Mouse (Mus musculus) olfactory bulb, adult 2 months (tissue): ENCODE results near the gene Zfp825.
"Not testable (repeated sequence)": the region's sequence is repeated elsewhere in the genome, so short reads cannot be mapped to it uniquely, and the experiment has no call there.

Experiments
- CTCF ChIP-seq: fragments of 200-500 bp; IDR thresholded peaks from 2 replicates; pipeline ENCODE4 v1.5.1; 2012; ENCODE audit warnings: low read depth, mild to moderate bottlenecking, low read length, moderate library complexity; ENCODE audit not compliant: insufficient read depth
- POLR2A ChIP-seq: fragments of 200-500 bp; IDR thresholded peaks from 2 replicates; pipeline ENCODE4 v1.6.1; 2012; ENCODE audit warnings: mild to moderate bottlenecking, low read depth, low read length, moderate library complexity; ENCODE audit not compliant: insufficient read depth

- TF ChIP-seq CTCF, POLR2A: not testable (repeated sequence)
These were observed 9.1 kb upstream of the Zfp825 start for GRCm38 (mm10) chr13:74502851-74503250.
